Mouse (Mus musculus): ENCODE measurements at regions not wholly inside any gene's neighbourhood (a gene's known extent, or its start where the extent isn't known, plus 50 kb on each side); places are given as distances from the start of the nearest gene placed in this dataset.

GRCm38 (mm10) chr3:50933090-50933443 is 291.2 kb upstream of the Noct start:
- no peak for ATAC-seq (ENCODE audit: low TSS enrichment)

GRCm38 (mm10) chr3:50939602-50940001 is 284.6 kb upstream of the Noct start:
- ATAC-seq (ENCODE audit: low TSS enrichment) = peak; percentile 96

GRCm38 (mm10) chr3:50940656-50941055 is 283.6 kb upstream of the Noct start:
- ATAC-seq (ENCODE audit: low TSS enrichment) = no peak

GRCm38 (mm10) chr3:50953456-50953855 is 270.8 kb upstream of the Noct start:
- no peak for ATAC-seq (ENCODE audit: low TSS enrichment)

GRCm38 (mm10) chr3:50970386-50970785 is 253.9 kb upstream of the Noct start:
- no peak for ATAC-seq (ENCODE audit: low TSS enrichment)

GRCm38 (mm10) chr3:50973081-50973480 is 251.2 kb upstream of the Noct start:
- ATAC-seq (ENCODE audit: low TSS enrichment) = no peak

- ATAC-seq (ENCODE audit: low TSS enrichment) = no peak
Observed at GRCm38 (mm10) chr3:50976141-50976780, 248.0 kb upstream of the Noct start.

- ATAC-seq (ENCODE audit: low TSS enrichment) = no peak
Observed at GRCm38 (mm10) chr3:50976818-50977217, 247.4 kb upstream of the Noct start.

- ATAC-seq (ENCODE audit: low TSS enrichment) = no peak
Observed at GRCm38 (mm10) chr3:50978636-50979035, 245.6 kb upstream of the Noct start.

- ATAC-seq (ENCODE audit: low TSS enrichment) = no peak
Observed at GRCm38 (mm10) chr3:50979592-50979991, 244.7 kb upstream of the Noct start.

GRCm38 (mm10) chr3:50981751-50982150 is 242.5 kb upstream of the Noct start:
- no peak for ATAC-seq (ENCODE audit: low TSS enrichment)

GRCm38 (mm10) chr3:50982649-50983048 is 241.6 kb upstream of the Noct start:
- no peak for ATAC-seq (ENCODE audit: low TSS enrichment)

GRCm38 (mm10) chr3:50983126-50983525 is 241.1 kb upstream of the Noct start:
- ATAC-seq (ENCODE audit: low TSS enrichment) = no peak

- ATAC-seq (ENCODE audit: low TSS enrichment) = peak; percentile 95
Observed at GRCm38 (mm10) chr3:50983962-50984765, 240.1 kb upstream of the Noct start.

GRCm38 (mm10) chr3:50987821-50988220 is 236.4 kb upstream of the Noct start:
- peak; percentile 51 for ATAC-seq (ENCODE audit: low TSS enrichment)

- ATAC-seq (ENCODE audit: low TSS enrichment) = no peak
Observed at GRCm38 (mm10) chr3:50990810-50991209, 233.4 kb upstream of the Noct start.

- no peak for ATAC-seq (ENCODE audit: low TSS enrichment)
Observed at GRCm38 (mm10) chr3:50992581-50993313, 231.5 kb upstream of the Noct start.

- ATAC-seq (ENCODE audit: low TSS enrichment) = no peak
Observed at GRCm38 (mm10) chr3:50999745-51000144, 224.5 kb upstream of the Noct start.

- ATAC-seq (ENCODE audit: low TSS enrichment) = no peak
Observed at GRCm38 (mm10) chr3:51000938-51001337, 223.3 kb upstream of the Noct start.

- ATAC-seq (ENCODE audit: low TSS enrichment) = no peak
Observed at GRCm38 (mm10) chr3:51002662-51003061, 221.6 kb upstream of the Noct start.

GRCm38 (mm10) chr3:51003506-51004170 is 220.6 kb upstream of the Noct start:
- ATAC-seq (ENCODE audit: low TSS enrichment) = no peak

GRCm38 (mm10) chr3:51004216-51004615 is 220.0 kb upstream of the Noct start:
- peak; percentile 39; the same call in 1 of the 2 replicates for ATAC-seq (ENCODE audit: low TSS enrichment)

Measured in frontal cortex, adult (tissue).